Mouse (Mus musculus) hindbrain, embryonic 12.5 days (tissue): Measurements from ENCODE around the gene Uri1. TPM values are rescaled to one million over a fixed set of nuclear protein-coding genes. Genes with fewer than 3 reads are reported as not detected.

Experiments
- ATAC-seq: fragments of 200-750 bp; cut with Nextera tagmentation; 2 replicates; pipeline ENCODE4 v1.8.0; 2017; ENCODE audit warnings: moderate TSS enrichment; ENCODE audit not compliant: low FRiP score
- H3K27ac ChIP-seq: fragments of 300-500 bp; sonication (generic); 2 replicates; pipeline ENCODE4 v1.5.1; 2016; ENCODE audit warnings: mild to moderate bottlenecking
- H3K27me3 ChIP-seq: fragments of 300-500 bp; sonication (generic); 2 replicates; pipeline ENCODE4 v1.6.1; 2016; ENCODE audit warnings: mild to moderate bottlenecking
- H3K36me3 ChIP-seq: fragments of 300-500 bp; sonication (generic); 2 replicates; pipeline ENCODE4 v1.6.1; 2016; ENCODE audit warnings: mild to moderate bottlenecking
- H3K4me1 ChIP-seq: fragments of 300-500 bp; sonication (generic); 2 replicates; pipeline ENCODE4 v1.6.1; 2016
- H3K4me2 ChIP-seq: fragments of 300-500 bp; sonication (generic); replicated peaks from 2 replicates; pipeline ENCODE4 v1.6.1; 2016; ENCODE audit warnings: mild to moderate bottlenecking
- H3K4me3 ChIP-seq: fragments of 300-500 bp; sonication (generic); 2 replicates; pipeline ENCODE4 v1.5.1; 2016; ENCODE audit warnings: mild to moderate bottlenecking
- H3K9ac ChIP-seq: fragments of 300-500 bp; sonication (generic); 2 replicates; pipeline ENCODE4 v1.6.1; 2016; ENCODE audit warnings: mild to moderate bottlenecking, moderate library complexity
- H3K9me3 ChIP-seq: fragments of 300-500 bp; sonication (generic); replicated peaks from 2 replicates; pipeline ENCODE4 v1.6.1; 2016; ENCODE audit warnings: mild to moderate bottlenecking
- WGBS: fragments of 180-500 bp; shearing (Covaris S2); methylation state at CpG from one replicate; pipeline ENCODE4 v1.1.7; 2016; 5-methylcytosine and 5-hydroxymethylcytosine counted together
- polyA plus RNA-seq: library from polyadenylated mRNA; unstranded; fragments of >200 nt; fragmentation: Nextera tagmentation; extraction: Ambion mirVana; gene quantifications from 2 replicates; pipeline ENCODE4 v1.2.1, GENCODE M21; 2016

The Uri1 gene
- polyA plus RNA-seq, 1 experiment from 2014 or later = 46.8 TPM

DNA sequence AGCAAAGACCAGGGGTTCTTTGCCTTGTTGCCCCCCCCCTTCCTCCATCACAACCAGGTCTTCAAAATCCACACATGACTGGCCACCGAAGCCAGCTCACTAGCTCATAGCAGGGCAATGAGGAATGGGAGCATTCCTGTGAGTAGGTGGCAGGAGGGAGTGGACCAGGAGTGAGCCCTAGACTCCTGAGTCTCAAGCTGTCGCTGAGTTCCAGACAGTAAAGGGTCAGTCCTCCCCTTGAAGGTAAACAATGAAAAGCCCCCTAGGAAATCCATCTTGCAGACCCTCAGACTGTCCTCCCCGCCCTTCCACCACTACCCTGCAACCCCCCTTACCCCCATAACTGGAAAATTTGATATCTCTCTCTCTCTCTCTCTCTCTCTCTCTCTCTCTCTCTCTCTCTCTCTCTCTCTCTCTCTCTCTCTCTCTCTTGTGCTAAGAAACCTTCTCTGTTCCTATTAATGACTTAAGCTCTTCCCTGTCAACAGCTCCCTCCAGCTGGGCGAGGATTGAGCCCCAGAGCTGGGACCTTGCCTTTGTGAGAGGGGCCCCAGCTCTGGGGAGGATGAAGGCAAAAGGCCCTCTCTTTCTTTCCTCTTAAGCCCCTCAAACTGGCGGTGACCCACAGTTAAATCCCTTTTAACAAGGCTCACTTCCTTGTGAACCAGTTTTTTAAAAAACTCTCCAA lies 112.1 kb downstream of the Uri1 start:
- no peaks in the 10 kb centered on the region for H3K9me3 ChIP-seq
- H3K4me2 ChIP-seq = no peak overlapping the region
- no peaks in the 10 kb centered on the region for H3K36me3 ChIP-seq
- WGBS = 33% methylated on average over 5 of the region's 5 CpGs
- H3K9ac ChIP-seq = no peak overlapping the region
- ATAC-seq = no peak
- no peak overlapping the region for H3K4me3 ChIP-seq
- peak overlapping the region; percentile 12; the same call in 1 of the 2 replicates for H3K27ac ChIP-seq
- peaks cover 17% of the 10 kb centered on the region for H3K4me1 ChIP-seq
- no peaks in the 10 kb centered on the region for H3K27me3 ChIP-seq

DNA sequence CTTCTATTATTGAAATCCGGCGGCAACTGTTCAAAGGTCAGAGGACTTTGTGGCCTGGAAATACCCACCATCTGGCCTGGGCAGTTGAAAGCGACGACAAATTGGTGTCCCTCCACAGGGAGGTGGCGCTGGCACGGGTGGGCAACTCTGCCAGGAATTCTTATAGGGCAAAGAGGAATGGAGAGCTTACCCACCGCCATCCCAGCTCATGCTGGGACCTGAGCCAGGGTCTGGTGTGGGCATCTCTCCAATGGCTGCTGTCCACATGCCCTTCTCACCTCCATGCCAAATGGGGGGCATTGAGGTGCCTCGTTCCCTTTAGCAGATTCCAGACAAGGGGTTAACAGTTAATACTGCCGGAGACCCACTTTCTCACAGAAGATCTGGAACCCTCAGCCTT lies 113.2 kb downstream of the Uri1 start:
- no peak overlapping the region for H3K4me3 ChIP-seq
- no peak overlapping the region for H3K4me2 ChIP-seq
- H3K27ac ChIP-seq = no peak overlapping the region
- H3K27me3 ChIP-seq = no peaks in the 10 kb centered on the region
- WGBS = 77% methylated on average over 9 of the region's 9 CpGs
- no peaks in the 10 kb centered on the region for H3K9me3 ChIP-seq
- H3K9ac ChIP-seq = no peak overlapping the region
- ATAC-seq = no peak
- no peaks in the 10 kb centered on the region for H3K36me3 ChIP-seq
- peaks cover 17% of the 10 kb centered on the region for H3K4me1 ChIP-seq

Other genes with a start within 250 kb of the Uri1 start
- 45.1 and 49.1 TPM in 2 replicates for gene Zfp536, start 249.9 kb downstream of the Uri1 start, polyA plus RNA-seq
- gene Ccne1, start 84.0 kb upstream of the Uri1 start, polyA plus RNA-seq = 36.1 and 36.7 TPM in 2 replicates
- 21.4 and 22.3 TPM in 2 replicates for gene 1600014C10Rik, start 159.7 kb upstream of the Uri1 start, polyA plus RNA-seq
- gene Plekhf1, start 204.5 kb upstream of the Uri1 start, polyA plus RNA-seq = 1.8 and 2.1 TPM in 2 replicates
- gene Pop4, start 247.9 kb upstream of the Uri1 start, polyA plus RNA-seq = 79.8 and 80.1 TPM in 2 replicates